Mouse (Mus musculus) CD4-positive helper T cell, adult 2 months (primary cell): ENCODE results near the gene Myh3.
"Not testable (repeated sequence)": the region's sequence is repeated elsewhere in the genome, so short reads cannot be mapped to it uniquely, and the experiment has no call there.

Experiments used
- DNase-seq: peaks from one replicate; pipeline ENCODE4 v3.0.0-alpha.2; 2012; ENCODE audit warnings: low read depth, missing footprints, low spot score

Myh3 gene

GRCm38 (mm10) chr11:67077435-67077834, 665 bp upstream of the Myh3 start:
- no peak for DNase-seq

DNA sequence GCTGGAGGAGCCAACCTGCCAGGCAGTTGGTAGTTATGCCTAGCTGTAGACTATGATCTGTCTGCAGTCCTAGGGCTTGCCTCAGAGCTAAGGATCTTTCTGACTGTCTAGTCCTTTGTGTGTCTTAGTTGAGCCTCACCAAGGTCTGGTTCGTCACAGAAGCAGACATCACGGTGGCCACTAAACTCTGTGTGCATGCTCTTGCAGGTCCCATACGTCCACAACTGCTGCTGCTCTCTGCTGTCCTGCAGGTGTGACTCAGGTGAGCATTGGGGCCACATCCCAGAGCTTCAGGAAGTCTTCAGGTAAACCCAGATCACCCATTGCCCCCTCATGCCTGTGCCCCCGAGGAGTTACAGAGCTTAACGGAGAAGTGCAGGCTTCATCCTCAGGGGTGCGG, 788 bp downstream of the Myh3 start:
- DNase-seq, result no peak

- no peak for DNase-seq
Measured at GRCm38 (mm10) chr11:67079740-67080139, 1.6 kb downstream of the Myh3 start.

DNA sequence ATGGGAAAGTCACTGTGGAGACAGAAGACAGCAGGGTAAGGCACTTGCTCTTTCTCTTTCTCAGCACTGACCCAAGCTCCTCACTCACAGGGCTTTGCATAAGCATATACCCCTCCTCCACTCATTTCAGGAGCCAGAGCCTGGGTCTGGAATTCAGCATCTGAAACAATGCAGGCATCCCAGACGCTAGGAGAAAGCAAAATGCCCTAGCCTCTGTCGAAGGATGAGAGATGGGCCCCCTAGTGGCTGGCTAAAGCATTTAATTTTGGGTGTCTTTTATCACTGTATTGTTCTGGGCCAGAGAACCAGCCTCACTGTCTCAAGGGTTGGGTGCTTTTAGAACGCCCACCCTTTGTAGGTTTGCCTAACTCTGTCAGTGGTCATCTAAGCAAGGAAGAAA, 2.1 kb downstream of the Myh3 start:
- DNase-seq, result peak; percentile 48

GRCm38 (mm10) chr11:67081125-67081649, 3.1 kb downstream of the Myh3 start:
- no peak for DNase-seq

DNA sequence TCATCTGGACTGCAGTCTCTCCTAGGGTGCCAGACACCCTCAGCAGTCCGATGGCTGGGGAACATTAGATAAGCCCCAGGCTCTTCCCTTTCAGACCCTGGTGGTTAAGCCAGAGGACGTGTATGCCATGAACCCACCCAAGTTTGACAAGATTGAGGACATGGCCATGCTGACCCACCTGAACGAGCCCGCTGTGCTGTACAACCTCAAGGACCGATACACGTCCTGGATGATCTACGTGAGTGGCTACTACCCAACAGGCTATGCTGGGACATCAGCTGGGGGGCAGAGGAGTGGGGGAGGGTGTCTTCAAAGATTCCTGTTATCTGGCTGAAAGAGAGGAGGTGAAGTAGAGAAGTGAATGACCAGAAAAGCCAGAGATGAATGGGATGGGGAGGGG, 4.1 kb downstream of the Myh3 start:
- no peak for DNase-seq

DNA sequence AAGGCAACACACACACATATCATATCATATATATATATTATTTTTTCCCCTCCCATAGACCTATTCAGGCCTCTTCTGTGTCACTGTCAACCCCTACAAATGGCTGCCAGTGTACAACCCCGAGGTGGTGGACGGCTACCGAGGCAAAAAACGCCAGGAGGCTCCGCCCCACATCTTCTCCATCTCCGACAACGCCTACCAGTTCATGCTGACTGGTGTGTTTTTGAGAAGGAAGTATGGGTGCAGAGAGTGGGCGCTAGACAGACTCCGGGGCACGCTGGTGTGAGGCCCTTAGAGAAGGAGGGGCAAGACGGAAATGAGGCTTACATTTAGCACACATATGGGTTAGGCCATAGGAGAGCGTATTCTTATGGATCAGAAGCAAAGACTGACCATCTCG, 4.7 kb downstream of the Myh3 start:
- DNase-seq, result peak; percentile 23

GRCm38 (mm10) chr11:67083239-67083638, 5.1 kb downstream of the Myh3 start:
- DNase-seq, result no peak

DNA sequence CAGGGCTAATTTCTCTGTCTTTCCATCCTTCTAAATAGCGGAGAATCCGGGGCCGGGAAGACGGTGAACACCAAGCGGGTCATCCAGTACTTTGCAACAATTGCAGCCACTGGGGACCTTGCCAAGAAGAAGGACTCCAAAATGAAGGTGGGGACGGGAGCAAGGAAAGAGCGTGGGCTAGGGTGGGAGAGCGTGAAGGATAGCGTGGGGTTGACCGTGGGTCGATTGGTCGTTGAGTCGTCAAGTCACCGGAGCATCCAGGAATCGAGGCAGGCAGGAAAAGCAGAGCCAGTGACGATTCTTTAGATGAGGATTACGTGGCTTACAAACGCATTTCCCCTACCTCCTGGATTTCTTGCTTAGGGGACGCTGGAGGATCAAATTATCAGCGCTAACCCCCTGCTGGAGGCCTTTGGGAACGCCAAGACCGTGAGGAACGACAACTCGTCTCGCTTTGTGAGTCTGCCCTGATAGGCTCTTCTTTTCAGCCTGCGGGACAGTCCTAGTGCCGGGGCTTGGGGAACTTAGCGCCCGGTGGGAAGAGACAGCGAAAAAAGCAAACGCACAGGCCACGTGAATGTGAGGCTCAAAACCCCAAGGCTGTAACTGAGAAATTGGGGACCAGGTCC, 5.7 kb downstream of the Myh3 start:
- no peak for DNase-seq

DNA sequence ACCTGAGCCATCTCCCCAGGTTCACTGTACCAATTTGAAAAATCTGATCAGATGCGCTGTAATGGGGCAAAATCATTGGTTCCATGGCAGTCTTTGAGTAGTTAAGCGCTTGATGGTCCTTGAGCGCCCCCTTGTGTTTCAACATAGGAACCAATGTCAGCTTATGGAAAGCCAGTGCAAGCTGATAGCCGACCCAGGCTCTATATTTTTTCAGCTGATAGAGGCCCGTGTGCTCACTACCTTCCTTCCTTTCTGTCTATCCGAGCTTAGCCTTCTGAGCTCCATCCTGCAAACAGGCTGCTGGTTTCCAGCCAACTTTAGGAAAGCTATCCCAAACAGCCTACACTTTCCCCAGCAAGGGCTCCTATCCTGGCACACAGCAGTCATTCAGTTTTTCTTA, 7.4 kb downstream of the Myh3 start:
- peak; percentile 75 for DNase-seq

DNA sequence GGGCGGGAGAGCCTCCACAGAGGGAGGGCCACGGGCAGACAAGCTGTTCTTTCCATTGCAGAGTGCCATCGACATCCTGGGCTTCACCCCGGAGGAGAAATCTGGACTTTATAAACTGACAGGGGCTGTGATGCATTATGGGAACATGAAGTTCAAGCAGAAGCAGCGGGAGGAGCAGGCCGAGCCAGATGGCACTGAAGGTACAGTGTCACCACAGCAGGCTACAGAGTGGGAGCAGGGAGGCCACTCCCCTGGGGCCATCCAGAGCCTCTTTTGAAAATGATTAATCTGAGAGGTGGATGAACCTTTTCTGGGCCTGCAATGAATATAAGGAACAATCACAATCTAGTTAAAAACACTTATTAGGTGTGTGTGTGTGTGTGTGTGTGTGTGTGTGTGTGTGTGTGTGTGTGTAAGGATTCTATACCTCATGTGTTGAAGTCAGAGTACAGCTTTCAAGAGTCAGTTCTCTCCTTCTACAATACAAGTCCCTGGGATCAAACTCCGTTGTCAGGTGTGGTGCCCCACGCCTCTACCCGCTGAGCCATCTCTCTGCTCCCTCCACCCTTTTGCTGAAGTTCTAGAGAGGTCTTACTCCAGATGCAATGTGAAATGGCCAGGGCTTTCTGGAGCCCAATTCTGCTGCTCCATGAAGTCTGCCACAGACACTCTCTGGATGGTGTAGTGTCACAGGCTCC, 8.5 kb downstream of the Myh3 start:
- DNase-seq, result no peak

DNA sequence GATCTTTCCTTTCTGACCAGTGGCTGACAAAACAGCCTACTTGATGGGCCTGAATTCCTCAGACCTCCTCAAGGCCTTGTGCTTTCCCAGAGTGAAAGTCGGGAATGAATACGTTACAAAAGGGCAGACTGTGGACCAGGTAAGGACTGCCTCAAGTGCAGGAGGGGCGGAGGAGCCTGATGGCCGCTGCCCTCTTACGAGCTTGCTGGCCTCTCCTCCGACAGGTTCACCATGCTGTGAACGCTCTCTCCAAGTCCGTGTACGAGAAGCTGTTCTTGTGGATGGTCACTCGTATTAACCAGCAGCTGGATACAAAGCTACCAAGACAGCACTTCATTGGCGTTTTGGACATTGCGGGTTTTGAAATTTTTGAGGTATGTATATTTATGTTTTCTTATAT, 9.1 kb downstream of the Myh3 start:
- no peak for DNase-seq

DNA sequence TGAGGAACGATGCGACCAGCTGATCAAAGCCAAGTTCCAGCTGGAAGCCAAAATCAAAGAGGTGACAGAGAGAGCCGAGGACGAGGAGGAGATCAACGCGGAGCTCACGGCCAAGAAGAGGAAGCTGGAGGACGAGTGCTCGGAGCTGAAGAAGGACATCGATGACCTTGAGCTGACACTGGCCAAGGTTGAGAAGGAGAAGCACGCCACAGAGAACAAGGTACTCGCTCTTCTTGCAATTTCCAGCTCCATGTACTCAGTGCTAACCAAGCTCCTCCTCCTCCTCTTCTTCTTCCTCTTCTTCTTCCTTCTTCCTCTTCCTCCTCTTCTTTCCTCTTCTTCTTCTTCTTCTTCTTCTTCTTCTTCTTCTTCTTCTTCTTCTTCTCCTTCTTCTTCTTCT, 14.3 kb downstream of the Myh3 start:
- not testable (repeated sequence) for DNase-seq

- DNase-seq, result no peak
Measured at GRCm38 (mm10) chr11:67093201-67093600, 15.1 kb downstream of the Myh3 start.

DNA sequence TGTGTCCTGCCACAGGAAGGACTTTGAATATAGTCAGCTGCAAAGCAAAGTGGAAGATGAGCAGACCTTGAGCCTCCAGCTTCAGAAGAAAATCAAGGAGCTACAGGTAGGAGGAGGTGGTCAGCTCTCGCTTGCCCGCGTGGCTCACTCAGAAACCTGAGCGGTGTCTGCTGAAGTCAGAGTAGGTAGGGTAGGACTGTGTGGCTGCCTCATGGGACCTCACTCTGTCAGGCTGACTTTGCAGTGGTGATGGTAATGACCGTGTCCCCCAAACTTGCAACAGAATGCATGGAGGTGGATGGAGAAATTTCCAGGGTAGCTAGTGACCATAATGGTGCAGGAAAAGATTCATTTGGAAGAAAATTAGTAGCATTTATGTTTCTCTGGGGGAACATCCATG, 15.6 kb downstream of the Myh3 start:
- DNase-seq, result no peak

GRCm38 (mm10) chr11:67094470-67094869, 16.4 kb downstream of the Myh3 start:
- no peak for DNase-seq

DNA sequence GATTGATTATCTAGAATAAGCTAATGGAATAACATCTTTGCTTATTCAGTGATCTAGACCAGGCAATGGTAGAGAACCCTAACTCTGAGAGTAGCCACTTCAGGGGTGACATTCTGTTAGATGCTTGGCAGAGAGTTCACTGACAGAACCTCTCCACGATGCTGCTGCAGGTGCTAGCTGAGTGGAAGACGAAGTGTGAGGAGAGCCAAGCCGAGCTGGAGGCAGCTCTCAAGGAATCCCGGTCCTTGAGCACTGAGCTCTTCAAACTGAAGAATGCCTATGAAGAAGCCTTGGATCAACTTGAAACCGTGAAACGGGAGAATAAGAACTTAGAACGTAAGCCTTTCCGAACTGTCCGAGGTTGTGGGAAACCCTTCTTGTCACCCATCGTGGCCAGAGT, 19.6 kb downstream of the Myh3 start:
- DNase-seq, result no peak

GRCm38 (mm10) chr11:67098427-67098826, 20.3 kb downstream of the Myh3 start:
- no peak for DNase-seq

DNA sequence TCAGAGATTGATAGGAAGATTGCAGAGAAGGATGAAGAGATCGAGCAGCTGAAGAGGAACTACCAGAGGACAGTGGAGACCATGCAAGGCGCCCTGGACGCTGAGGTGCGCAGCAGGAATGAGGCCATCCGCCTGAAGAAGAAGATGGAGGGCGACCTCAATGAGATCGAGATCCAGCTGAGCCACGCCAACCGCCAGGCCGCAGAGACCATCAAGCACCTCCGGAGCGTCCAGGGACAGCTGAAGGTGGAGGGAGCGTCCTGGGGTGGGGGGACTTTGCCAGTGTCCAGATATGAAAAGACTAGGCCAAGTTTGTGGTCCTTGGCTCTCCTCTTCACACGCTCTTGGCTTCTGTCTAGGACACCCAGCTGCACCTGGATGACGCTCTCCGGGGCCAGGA, 21.1 kb downstream of the Myh3 start:
- no peak for DNase-seq

DNA sequence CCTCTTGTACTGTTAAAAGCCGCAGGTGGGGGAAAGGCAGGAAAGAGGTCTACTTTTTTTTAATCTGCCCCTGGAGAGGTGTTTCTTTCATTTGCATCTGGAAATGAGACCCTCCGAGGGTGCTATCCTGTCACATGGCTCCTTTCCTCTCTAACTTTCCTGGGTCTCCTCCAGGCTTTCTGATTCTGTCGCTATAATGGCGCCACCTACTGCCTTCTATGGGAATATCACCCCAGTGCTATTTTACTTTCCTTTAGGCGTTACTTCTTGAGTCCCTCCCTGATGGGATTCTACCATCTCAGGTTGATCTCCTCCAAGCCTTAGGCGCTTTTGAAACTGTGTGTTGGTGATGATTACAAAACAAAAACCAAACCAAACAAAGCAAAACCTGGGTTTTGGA, 22.1 kb downstream of the Myh3 start:
- DNase-seq, result no peak

- peak; percentile 43 for DNase-seq
Measured at GRCm38 (mm10) chr11:67101713-67102112, 23.6 kb downstream of the Myh3 start.

DNA sequence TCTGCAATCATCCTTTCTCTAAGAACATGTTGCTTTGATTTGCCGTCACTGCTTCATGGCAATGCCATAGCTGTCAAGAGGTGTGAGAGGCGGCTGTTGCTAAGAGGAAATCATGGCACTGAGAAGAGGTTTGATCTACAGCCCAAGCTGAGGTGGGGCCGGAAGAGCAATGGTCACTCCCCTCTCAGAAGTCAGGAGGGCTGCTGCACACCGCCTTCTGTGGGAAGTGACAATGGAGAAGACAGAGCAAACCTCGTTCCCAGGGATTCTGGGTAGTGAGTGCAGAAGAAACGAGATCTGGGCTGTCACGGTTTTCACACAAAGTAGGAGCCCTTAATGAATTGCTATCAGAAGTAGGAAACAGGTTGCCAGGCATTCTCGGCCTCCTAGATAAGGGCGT, 25.2 kb downstream of the Myh3 start:
- no peak for DNase-seq

GRCm38 (mm10) chr11:67104242-67104641, 26.1 kb downstream of the Myh3 start:
- no peak for DNase-seq
